Mouse (Mus musculus) neural tube, embryonic 15.5 days (tissue): Measurements from ENCODE around the gene Tbc1d32. TPM values are rescaled to one million over a fixed set of nuclear protein-coding genes. Genes with fewer than 3 reads are reported as not detected.
A peak's percentile ranks its signal among the peaks of the same experiment; 100 is the strongest.

Experiments
- ATAC-seq: fragments of 200-750 bp; cut with Nextera tagmentation; 2 replicates; pipeline ENCODE4 v1.8.0; 2017; ENCODE audit warnings: mild to moderate bottlenecking, moderate TSS enrichment, moderate library complexity; ENCODE audit not compliant: low FRiP score
- H3K27ac ChIP-seq: fragments of 300-500 bp; sonication (generic); replicated peaks from 2 replicates; pipeline ENCODE4 v1.5.1; 2015; ENCODE audit warnings: mild to moderate bottlenecking, inconsistent platforms
- H3K27me3 ChIP-seq: fragments of 300-500 bp; sonication (generic); replicated peaks from 2 replicates; pipeline ENCODE4 v1.6.1; 2015; ENCODE audit warnings: inconsistent platforms
- H3K36me3 ChIP-seq: fragments of 300-500 bp; sonication (generic); 2 replicates; pipeline ENCODE4 v1.6.1; 2015; ENCODE audit warnings: inconsistent platforms
- H3K4me1 ChIP-seq: fragments of 300-500 bp; sonication (generic); 2 replicates; pipeline ENCODE4 v1.6.1; 2015; ENCODE audit warnings: inconsistent platforms
- H3K4me2 ChIP-seq: fragments of 300-500 bp; sonication (generic); 2 replicates; pipeline ENCODE4 v1.6.1; 2015; ENCODE audit warnings: inconsistent platforms, mild to moderate bottlenecking, moderate library complexity
- H3K4me3 ChIP-seq: fragments of 300-500 bp; sonication (generic); replicated peaks from 2 replicates; pipeline ENCODE4 v1.5.1; 2015; ENCODE audit warnings: mild to moderate bottlenecking, inconsistent platforms
- H3K9ac ChIP-seq: fragments of 300-500 bp; sonication (generic); replicated peaks from 2 replicates; pipeline ENCODE4 v1.6.1; 2015; ENCODE audit warnings: mild to moderate bottlenecking, inconsistent platforms
- H3K9me3 ChIP-seq: fragments of 300-500 bp; sonication (generic); replicated peaks from 2 replicates; pipeline ENCODE4 v1.6.1; 2016; ENCODE audit warnings: inconsistent platforms
- WGBS: fragments of 180-500 bp; shearing (Covaris S2); methylation state at CpG from one replicate; pipeline ENCODE4 v1.1.7; 2015; ENCODE audit warnings: mixed read lengths; 5-methylcytosine and 5-hydroxymethylcytosine counted together
- polyA plus RNA-seq: library from polyadenylated mRNA; unstranded; fragments of >200 nt; fragmentation: Nextera tagmentation; extraction: Ambion mirVana; gene quantifications from 2 replicates; pipeline ENCODE4 v1.2.1, GENCODE M21; 2015

Tbc1d32 gene
- polyA plus RNA-seq, 1 experiment from 2014 or later = 2.9 TPM

GRCm38 (mm10) chr10:56165758-56166157, 62.7 kb downstream of the Tbc1d32 start:
- H3K4me1 ChIP-seq = no peaks in the 10 kb centered on the region
- H3K9ac ChIP-seq = no peak overlapping the region
- H3K36me3 ChIP-seq = no peaks in the 10 kb centered on the region
- no peak overlapping the region for H3K27ac ChIP-seq
- H3K4me3 ChIP-seq = no peak overlapping the region
- H3K9me3 ChIP-seq = no peaks in the 10 kb centered on the region
- no peak overlapping the region for H3K4me2 ChIP-seq
- no peaks in the 10 kb centered on the region for H3K27me3 ChIP-seq
- no peak for ATAC-seq
- WGBS = 85% methylated on average over 4 of the region's 4 CpGs

- Histone ChIP-seq H3K4me1 (no peaks in the 10 kb centered on the region), H3K4me2 (no peak overlapping the region), H3K9me3 (no peaks in the 10 kb centered on the region), H3K27me3 (no peaks in the 10 kb centered on the region), H3K9ac (no peak overlapping the region), H3K27ac (no peak overlapping the region), H3K4me3 (no peak overlapping the region), H3K36me3 (no peaks in the 10 kb centered on the region)
- no peak for ATAC-seq
- 39% methylated on average over 3 of the region's 3 CpGs for WGBS
These were observed 64.1 kb downstream of the Tbc1d32 start for GRCm38 (mm10) chr10:56164411-56164810.

GRCm38 (mm10) chr10:56158748-56159147, 69.7 kb downstream of the Tbc1d32 start:
- no peak for ATAC-seq
- H3K27ac ChIP-seq = no peak overlapping the region
- H3K9ac ChIP-seq = no peak overlapping the region
- H3K4me3 ChIP-seq = no peak overlapping the region
- H3K36me3 ChIP-seq = no peaks in the 10 kb centered on the region
- no peaks in the 10 kb centered on the region for H3K9me3 ChIP-seq
- no peak overlapping the region for H3K4me2 ChIP-seq
- WGBS = 24% methylated on average over 2 of the region's 2 CpGs
- no peaks in the 10 kb centered on the region for H3K4me1 ChIP-seq
- H3K27me3 ChIP-seq = no peaks in the 10 kb centered on the region

- no peak overlapping the region for H3K4me2 ChIP-seq
- WGBS = 61% methylated on average over 3 of the region's 3 CpGs
- H3K4me1 ChIP-seq = no peaks in the 10 kb centered on the region
- ATAC-seq = no peak
- H3K9ac ChIP-seq = no peak overlapping the region
- H3K4me3 ChIP-seq = no peak overlapping the region
- H3K27me3 ChIP-seq = no peaks in the 10 kb centered on the region
- H3K9me3 ChIP-seq = no peaks in the 10 kb centered on the region
- no peaks in the 10 kb centered on the region for H3K36me3 ChIP-seq
- no peak overlapping the region for H3K27ac ChIP-seq
These were observed 70.3 kb downstream of the Tbc1d32 start for GRCm38 (mm10) chr10:56158207-56158606.

GRCm38 (mm10) chr10:56156956-56157355, 71.5 kb downstream of the Tbc1d32 start:
- Histone ChIP-seq H3K4me1 (no peaks in the 10 kb centered on the region), H3K27ac (no peak overlapping the region), H3K36me3 (no peaks in the 10 kb centered on the region), H3K4me2 (no peak overlapping the region), H3K4me3 (no peak overlapping the region), H3K27me3 (no peaks in the 10 kb centered on the region), H3K9me3 (no peaks in the 10 kb centered on the region), H3K9ac (no peak overlapping the region)
- WGBS = 96% methylated on average over 3 of the region's 3 CpGs
- no peak for ATAC-seq

- Histone ChIP-seq H3K4me3 (no peak overlapping the region), H3K36me3 (no peaks in the 10 kb centered on the region), H3K4me1 (no peaks in the 10 kb centered on the region), H3K9me3 (no peaks in the 10 kb centered on the region), H3K9ac (no peak overlapping the region), H3K27me3 (no peaks in the 10 kb centered on the region), H3K4me2 (no peak overlapping the region), H3K27ac (no peak overlapping the region)
- no peak for ATAC-seq
- WGBS = 86% methylated on average over 3 of the region's 3 CpGs
These were observed 79.6 kb downstream of the Tbc1d32 start for GRCm38 (mm10) chr10:56148920-56149319.

GRCm38 (mm10) chr10:56137191-56137590, 91.3 kb downstream of the Tbc1d32 start:
- H3K9me3 ChIP-seq = no peaks in the 10 kb centered on the region
- WGBS = 95% methylated on average over 5 of the region's 5 CpGs
- H3K9ac ChIP-seq = no peak overlapping the region
- H3K27ac ChIP-seq = no peak overlapping the region
- no peaks in the 10 kb centered on the region for H3K36me3 ChIP-seq
- H3K4me3 ChIP-seq = no peak overlapping the region
- H3K4me2 ChIP-seq = no peak overlapping the region
- no peaks in the 10 kb centered on the region for H3K27me3 ChIP-seq
- no peak for ATAC-seq
- no peaks in the 10 kb centered on the region for H3K4me1 ChIP-seq

- H3K4me2 ChIP-seq = no peak overlapping the region
- ATAC-seq = no peak
These were observed 98.8 kb downstream of the Tbc1d32 start for GRCm38 (mm10) chr10:56129642-56130041.

GRCm38 (mm10) chr10:56126972-56127371, 101.5 kb downstream of the Tbc1d32 start:
- no peak for ATAC-seq
- no peak overlapping the region for H3K9ac ChIP-seq
- H3K4me1 ChIP-seq = no peaks in the 10 kb centered on the region
- H3K4me3 ChIP-seq = no peak overlapping the region
- H3K27ac ChIP-seq = no peak overlapping the region
- no peaks in the 10 kb centered on the region for H3K36me3 ChIP-seq
- WGBS = 97% methylated on average over 1 of the region's 1 CpGs
- no peaks in the 10 kb centered on the region for H3K27me3 ChIP-seq
- no peak overlapping the region for H3K4me2 ChIP-seq
- H3K9me3 ChIP-seq = no peaks in the 10 kb centered on the region

More at GRCm38 (mm10) chr10:56129642-56130041, 98.8 kb downstream of the Tbc1d32 start:
- no peaks in the 10 kb centered on the region for H3K36me3 ChIP-seq
- no peak overlapping the region for H3K9ac ChIP-seq
- H3K9me3 ChIP-seq = no peaks in the 10 kb centered on the region
- no peak overlapping the region for H3K4me3 ChIP-seq
- WGBS = 83% methylated on average over 2 of the region's 2 CpGs
- no peaks in the 10 kb centered on the region for H3K4me1 ChIP-seq
- no peaks in the 10 kb centered on the region for H3K27me3 ChIP-seq
- H3K27ac ChIP-seq = no peak overlapping the region

- ATAC-seq = peak; percentile 77
- H3K27ac ChIP-seq = peak overlapping the region; percentile 92
- H3K4me3 ChIP-seq = peak overlapping the region; percentile 64
- peak overlapping the region; percentile 78 for H3K4me2 ChIP-seq
- peaks cover 10% of the 10 kb centered on the region for H3K4me1 ChIP-seq
- no peaks in the 10 kb centered on the region for H3K27me3 ChIP-seq
- peak overlapping the region; percentile 78 for H3K9ac ChIP-seq
- no peaks in the 10 kb centered on the region for H3K36me3 ChIP-seq
- WGBS = 9% methylated on average over 27 of the region's 27 CpGs
- H3K9me3 ChIP-seq = no peaks in the 10 kb centered on the region
These were observed 112.8 kb downstream of the Tbc1d32 start for GRCm38 (mm10) chr10:56115636-56116180.

- no peaks in the 10 kb centered on the region for H3K27me3 ChIP-seq
- under 1% methylated on average over 50 of the region's 50 CpGs for WGBS
- no peaks in the 10 kb centered on the region for H3K9me3 ChIP-seq
- peak overlapping the region; percentile 78 for H3K9ac ChIP-seq
- H3K4me3 ChIP-seq = peak overlapping the region; percentile 64
- H3K27ac ChIP-seq = peak overlapping the region; percentile 92
- H3K36me3 ChIP-seq = no peaks in the 10 kb centered on the region
- H3K4me2 ChIP-seq = peak overlapping the region; percentile 78
- ATAC-seq = peak; percentile 94
- H3K4me1 ChIP-seq = peaks cover 10% of the 10 kb centered on the region
These were observed 113.4 kb downstream of the Tbc1d32 start for GRCm38 (mm10) chr10:56114951-56115635.

GRCm38 (mm10) chr10:56106996-56107334, 121.5 kb downstream of the Tbc1d32 start:
- Histone ChIP-seq H3K9ac (no peak overlapping the region), H3K36me3 (no peaks in the 10 kb centered on the region), H3K4me2 (peak overlapping the region; percentile 42), H3K4me3 (peak overlapping the region; percentile 23; the same call in 1 of the 2 replicates), H3K9me3 (no peaks in the 10 kb centered on the region), H3K4me1 (0 out of 2 replicates have a peak, but pooled peaks cover 3% of the 10 kb centered on the region), H3K27ac (no peak overlapping the region), H3K27me3 (no peaks in the 10 kb centered on the region)
- 0 out of 2 replicates have a peak, but pooled peaks have one; percentile 5 for ATAC-seq
- 74% methylated on average over 1 of the region's 1 CpGs for WGBS
